Mouse (Mus musculus) G1E (cell line): ENCODE results near the gene Trmt11.
"Not testable (repeated sequence)": the region's sequence is repeated elsewhere in the genome, so short reads cannot be mapped to it uniquely, and the experiment has no call there.

Experiments used
- CTCF ChIP-seq: IDR thresholded peaks from 2 replicates; pipeline ENCODE4 v1.5.1; 2012; ENCODE audit warnings: low read depth, low read length, inconsistent platforms, mixed read lengths
- GATA1 ChIP-seq: IDR thresholded peaks from 2 replicates; pipeline ENCODE4 v1.6.1; 2012; ENCODE audit warnings: borderline replicate concordance, low read length, inconsistent platforms, mixed read lengths
- GATA2 ChIP-seq: IDR thresholded peaks from 2 replicates; pipeline ENCODE4 v1.6.1; 2012; ENCODE audit warnings: low read depth, low read length, inconsistent platforms, borderline replicate concordance
- POLR2AphosphoS5 ChIP-seq: IDR thresholded peaks from 2 replicates; pipeline ENCODE4 v1.6.1; 2012; ENCODE audit warnings: low read depth, low read length, inconsistent platforms; ENCODE audit not compliant: insufficient replicate concordance
- TAL1 ChIP-seq: conservative IDR thresholded peaks from 2 replicates; pipeline ENCODE4 v1.6.1; 2012; ENCODE audit warnings: low read depth, low read length, inconsistent platforms, mixed read lengths

DNA sequence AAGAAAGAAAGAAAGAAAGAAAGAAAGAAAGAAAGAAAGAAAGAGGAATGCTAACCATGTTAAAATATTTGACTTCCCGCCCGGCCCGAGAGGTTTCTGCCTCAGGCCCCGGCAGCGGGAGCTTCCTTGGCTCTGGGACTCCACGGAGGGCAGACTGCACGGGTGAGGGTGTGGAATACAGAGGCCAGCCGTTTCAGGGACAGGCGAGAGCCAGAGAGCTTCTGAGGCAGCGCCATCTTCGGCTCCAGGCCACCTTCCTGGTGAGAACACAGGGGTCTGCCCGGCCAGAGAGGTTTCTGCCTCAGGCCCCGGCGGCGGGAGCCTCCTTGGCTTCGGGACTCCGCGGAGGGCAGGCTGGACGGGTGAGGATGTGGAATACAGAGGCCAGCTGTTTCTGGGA, 102.3 kb downstream of the Trmt11 start:
- TF ChIP-seq TAL1, POLR2AphosphoS5, CTCF, GATA1, GATA2: not testable (repeated sequence)
